Comparison of ENCODE assay signal across 9 mouse cellular contexts in genomic region chr2:27680058-27680457, GRCm38 (mm10). TPM values are rescaled to one million over a fixed set of nuclear protein-coding genes. Genes with fewer than 3 reads are reported as not detected.
DNase-seq lines count a peak whose midpoint lies in the region; ATAC-seq and TF ChIP-seq lines count a peak whose summit lies in the region.
"Had no signal": no experiment of that assay in that cellular context is flagged by ENCODE, and none has a peak within 500 bp of the region (broad histone marks: within the 10 kb centered on the region; RNA-seq: fewer than 3 reads in every experiment).

No protein-coding gene starts in this region.

- DNase-seq in midbrain, embryonic 10.5 days (ENCODE audit: low spot score) = no peak
- no peak for DNase-seq in midbrain, postnatal 0 days (ENCODE audit: low spot score)
- peak; percentile 47 for DNase-seq in kidney, postnatal 10 days
- DNase-seq in left cerebral cortex, adult 8-10 months (ENCODE audit: low spot score in 2 of 2) = no peak
- DNase-seq in left cerebral cortex, postnatal 10 days (ENCODE audit: extremely low spot score in 1 of 2, low spot score in 2 of 2) = no peak
- DNase-seq in frontal cortex, adult 2 months (ENCODE audit: extremely low spot score in 1 of 2, low spot score in 1 of 2) = no peak

- no peak overlapping the region for H3K9ac ChIP-seq in midbrain, postnatal 0 days (replicated peaks; ENCODE audit: low read length, poor library complexity, severe bottlenecking)
- H3K9ac ChIP-seq in heart, embryonic 14.5 days (ENCODE audit: low read length) = peak overlapping the region; percentile 99
- H3K9ac ChIP-seq in neural tube, embryonic 15.5 days (replicated peaks) = no peak overlapping the region

- TF ChIP-seq CTCF in midbrain, postnatal 0 days (IDR thresholded peaks at IDR 0.05) = no peak

- peaks cover 55% of the 10 kb centered on the region for H3K27me3 ChIP-seq in midbrain, embryonic 10.5 days (ENCODE audit: low read depth, poor library complexity, severe bottlenecking)
- H3K27me3 ChIP-seq in midbrain, postnatal 0 days (ENCODE audit: insufficient read depth, low read length) = no peaks in the 10 kb centered on the region
- H3K27me3 ChIP-seq in heart, embryonic 14.5 days (ENCODE audit: control insufficient read depth, insufficient read depth, low read length) = no peaks in the 10 kb centered on the region
- H3K27me3 ChIP-seq in neural tube, embryonic 15.5 days (replicated peaks) = no peaks in the 10 kb centered on the region
- H3K27me3 ChIP-seq: Patski had no signal

- H3K4me3 ChIP-seq in midbrain, embryonic 10.5 days = peak overlapping the region; percentile 94
- no peak overlapping the region for H3K4me3 ChIP-seq in midbrain, postnatal 0 days (ENCODE audit: low read depth, low read length)
- peak overlapping the region; percentile 11 to 20; a peak in 3 of 4 replicates for H3K4me3 ChIP-seq in heart, embryonic 14.5 days (ENCODE audit: control insufficient read depth in 1 of 2, insufficient read depth in 1 of 2, low read depth in 1 of 2, low read length in 2 of 2)
- no peak overlapping the region for H3K4me3 ChIP-seq in neural tube, embryonic 15.5 days (replicated peaks)

- no peak overlapping the region for H3K4me2 ChIP-seq in midbrain, postnatal 0 days (ENCODE audit: low read depth, low read length, poor library complexity, severe bottlenecking)
- peak overlapping the region; percentile 99 for H3K4me2 ChIP-seq in heart, embryonic 14.5 days (ENCODE audit: low read length)
- peak overlapping the region; percentile 96 for H3K4me2 ChIP-seq in neural tube, embryonic 15.5 days

- peak overlapping the region; percentile 49 for H3K27ac ChIP-seq in midbrain, embryonic 10.5 days (replicated peaks)
- H3K27ac ChIP-seq in midbrain, postnatal 0 days (ENCODE audit: low read depth, low read length) = no peak overlapping the region
- peak overlapping the region; percentile 94 to 97 for H3K27ac ChIP-seq in heart, embryonic 14.5 days (replicated peaks in 1 of 2; ENCODE audit: control insufficient read depth in 1 of 2, insufficient read depth in 1 of 2, low read depth in 2 of 2, low read length in 2 of 2)
- no peak overlapping the region; the same call in 1 of the 2 replicates for H3K27ac ChIP-seq in neural tube, embryonic 15.5 days (replicated peaks)

- WGBS in midbrain, embryonic 10.5 days = 66% methylated on average over 6 of the region's 6 CpGs
- WGBS in midbrain, postnatal 0 days = 54% methylated on average over 6 of the region's 6 CpGs
- WGBS in heart, embryonic 14.5 days = 27% methylated on average over 6 of the region's 6 CpGs
- WGBS in neural tube, embryonic 15.5 days = 67% methylated on average over 6 of the region's 6 CpGs

- H3K36me3 ChIP-seq in midbrain, embryonic 10.5 days = no peaks in the 10 kb centered on the region
- H3K36me3 ChIP-seq in midbrain, postnatal 0 days (ENCODE audit: insufficient read depth, low read length) = no peaks in the 10 kb centered on the region
- no peaks in the 10 kb centered on the region for H3K36me3 ChIP-seq in heart, embryonic 14.5 days (ENCODE audit: control insufficient read depth, insufficient read depth, low read length)
- H3K36me3 ChIP-seq in neural tube, embryonic 15.5 days = no peaks in the 10 kb centered on the region

- H3K4me1 ChIP-seq in midbrain, embryonic 10.5 days = peaks cover 89% of the 10 kb centered on the region
- peaks cover 20% of the 10 kb centered on the region for H3K4me1 ChIP-seq in midbrain, postnatal 0 days (ENCODE audit: insufficient read depth, low read length)
- peaks cover 67 to 76% of the 10 kb centered on the region in 2 experiments for H3K4me1 ChIP-seq in heart, embryonic 14.5 days (ENCODE audit: control insufficient read depth in 2 of 2, insufficient read depth in 2 of 2, low read length in 2 of 2)
- peaks cover 83% of the 10 kb centered on the region for H3K4me1 ChIP-seq in neural tube, embryonic 15.5 days

- intact Hi-C loops in left cerebral cortex, postnatal 10 days (cut with DNase I) = no loop called here

- no peaks in the 10 kb centered on the region for H3K9me3 ChIP-seq in midbrain, embryonic 10.5 days (replicated peaks)
- no peaks in the 10 kb centered on the region for H3K9me3 ChIP-seq in midbrain, postnatal 0 days (ENCODE audit: low read length)
- no peaks in the 10 kb centered on the region for H3K9me3 ChIP-seq in heart, embryonic 14.5 days (ENCODE audit: control insufficient read depth, low read length)
- H3K9me3 ChIP-seq in neural tube, embryonic 15.5 days (replicated peaks) = no peaks in the 10 kb centered on the region

- ATAC-seq in midbrain, postnatal 0 days (ENCODE audit: low FRiP score) = no peak
- peak; percentile 18; the same call in 1 of the 2 replicates for ATAC-seq in heart, embryonic 14.5 days (ENCODE audit: insufficient number of reproducible peaks, insufficient read depth, low FRiP score, low read depth)
- no peak for ATAC-seq in neural tube, embryonic 15.5 days (ENCODE audit: low FRiP score)
- ATAC-seq: Patski had no signal

RNA-seq across cellular contexts. Expression of gene Rxra, which starts 3.8 kb away (rescaled TPM):
- 7.5 and 7.6 TPM in 2 replicates for polyA plus RNA-seq in midbrain, embryonic 10.5 days (2016; fragmentation: Nextera tagmentation; extraction: Ambion mirVana)
- 18.5 and 20.2 TPM in 2 replicates for total RNA-seq in midbrain, postnatal 0 days (2014; rRNA removed)
- polyA plus RNA-seq in midbrain, postnatal 0 days (2015; fragmentation: Nextera tagmentation; extraction: Ambion mirVana) = 2.2 and 2.3 TPM in 2 replicates
- polyA plus RNA-seq in heart, embryonic 14.5 days (2014; fragmentation: Nextera tagmentation; extraction: Ambion mirVana) = 5.2 and 5.7 TPM in 2 replicates
- 3.6 and 5.1 TPM in 2 replicates for polyA plus RNA-seq in neural tube, embryonic 15.5 days (2015; fragmentation: Nextera tagmentation; extraction: Ambion mirVana)
- 10 to 100 TPM; 23.5 to 28.6 (median 26.1) TPM for total RNA-seq in left cerebral cortex, adult 8-10 months (2022)
- 10 to 100 TPM; 10.8 to 12.2 TPM for total RNA-seq in left cerebral cortex, postnatal 10 days (2021)
- polyA plus RNA-seq in frontal cortex, adult 2 months (2012; rRNA removed) = 12.3 and 16.0 TPM in 2 replicates

Comparison
In these comparisons a context has a peak if more than half of its experiments do, and no peak if none do; other contexts are left out.
1. H3K27ac ChIP-seq: peak in midbrain, embryonic 10.5 days (single experiment) and heart, embryonic 14.5 days (2 of 2); none in midbrain, postnatal 0 days (single experiment) and neural tube, embryonic 15.5 days (single experiment).
2. H3K4me3 ChIP-seq: peak in midbrain, embryonic 10.5 days (single experiment) and heart, embryonic 14.5 days (2 of 2); none in midbrain, postnatal 0 days (single experiment) and neural tube, embryonic 15.5 days (single experiment).